Mouse (Mus musculus) CH12.LX (cell line): ENCODE measurements around the gene 0610012G03Rik. TPM values are rescaled to one million over a fixed set of nuclear protein-coding genes. Genes with fewer than 3 reads are reported as not detected.

Experiments
- DNase-seq: peaks from one replicate; pipeline ENCODE4 v3.0.0-alpha.2; 2013; ENCODE audit errors: extremely low read depth
- H3K27ac ChIP-seq: 2 replicates; pipeline ENCODE4 v1.5.1; 2012; ENCODE audit warnings: low read depth, mild to moderate bottlenecking, control low read depth, moderate library complexity; ENCODE audit not compliant: insufficient read depth
- H3K27me3 ChIP-seq: replicated peaks from 2 replicates; pipeline ENCODE3; 2012; ENCODE audit warnings: inconsistent platforms
- H3K36me3 ChIP-seq, 2 experiments: replicated peaks in 1 of 2; 2 replicates each; pipeline versions ENCODE3 to v1.6.1; 2012; ENCODE audit warnings: inconsistent platforms in 1 of 2, low read length in 1 of 2, mild to moderate bottlenecking in 1 of 2, mixed read lengths in 1 of 2, moderate library complexity in 1 of 2; ENCODE audit not compliant: control insufficient read depth in 1 of 2, insufficient read depth in 1 of 2
- H3K4me1 ChIP-seq, 2 experiments: 2 replicates each; pipeline ENCODE4 v1.6.1; 2012; ENCODE audit warnings: inconsistent platforms in 1 of 2, moderate library complexity in 1 of 2; ENCODE audit not compliant: insufficient read depth in 2 of 2, control insufficient read depth in 1 of 2
- H3K4me2 ChIP-seq: 2 replicates; pipeline ENCODE4 v1.6.1; 2012; ENCODE audit warnings: low read depth, mild to moderate bottlenecking, control low read depth; ENCODE audit not compliant: poor library complexity, insufficient read depth, severe bottlenecking
- H3K4me3 ChIP-seq, 3 experiments: fragments of 150-350 bp in 1 of 3; sonication (generic) in 1 of 3; replicated peaks in 1 of 3; 2 replicates each; pipeline versions ENCODE3 to v1.5.1; 2011 to 2012; ENCODE audit warnings: low read depth in 2 of 3, low read length in 2 of 3, mild to moderate bottlenecking in 2 of 3, moderate library complexity in 2 of 3, control low read depth in 1 of 3, improper control_type of control experiment in 1 of 3, inconsistent platforms in 1 of 3, mixed read lengths in 1 of 3; ENCODE audit not compliant: poor library complexity in 1 of 3
- H3K79me2 ChIP-seq: replicated peaks from 2 replicates; pipeline ENCODE4 v1.6.1; 2012; ENCODE audit warnings: mild to moderate bottlenecking, moderate library complexity; ENCODE audit not compliant: control insufficient read depth, poor library complexity, insufficient read depth, severe bottlenecking; ENCODE audit errors: extremely low read depth
- H3K9ac ChIP-seq: 2 replicates; pipeline ENCODE4 v1.6.1; 2012; ENCODE audit warnings: low read depth, mild to moderate bottlenecking, control low read depth, moderate library complexity; ENCODE audit not compliant: insufficient read depth
- H3K9me3 ChIP-seq: replicated peaks from 2 replicates; pipeline ENCODE3; 2012; ENCODE audit warnings: low read length, inconsistent platforms, mixed read lengths
- CHD2 ChIP-seq: IDR thresholded peaks from 2 replicates; pipeline ENCODE4 v1.6.1; 2011; ENCODE audit warnings: low read length, improper control_type of control experiment
- CTCF ChIP-seq, 2 experiments: IDR thresholded peaks in 1 of 2; conservative IDR thresholded peaks in 1 of 2; 2 replicates each; pipeline ENCODE4 v1.5.1; 2011 to 2012; ENCODE audit warnings: low read depth in 2 of 2, low read length in 2 of 2, improper control_type of control experiment in 1 of 2, inconsistent platforms in 1 of 2, mild to moderate bottlenecking in 1 of 2, moderate library complexity in 1 of 2
- E2F4 ChIP-seq: IDR thresholded peaks from 2 replicates; pipeline ENCODE4 v1.6.1; 2011; ENCODE audit warnings: low read depth, low read length, improper control_type of control experiment; ENCODE audit not compliant: insufficient replicate concordance
- ELF1 ChIP-seq: IDR thresholded peaks from 2 replicates; pipeline ENCODE4 v1.6.1; 2014; ENCODE audit warnings: low read depth, mild to moderate bottlenecking, inconsistent platforms, low read length, improper control_type of control experiment
- EP300 ChIP-seq: IDR thresholded peaks from 2 replicates; pipeline ENCODE4 v1.6.1; 2011; ENCODE audit warnings: low read length, improper control_type of control experiment
- ETS1 ChIP-seq: conservative IDR thresholded peaks from 2 replicates; pipeline ENCODE4 v1.6.1; 2012; ENCODE audit warnings: low read depth, mild to moderate bottlenecking, inconsistent platforms, low read length, improper control_type of control experiment, moderate library complexity
- GABPA ChIP-seq: IDR thresholded peaks from 2 replicates; pipeline ENCODE4 v1.6.1; 2012; ENCODE audit warnings: low read depth, low read length, improper control_type of control experiment, inconsistent platforms; ENCODE audit not compliant: insufficient replicate concordance
- IRF4 ChIP-seq: IDR thresholded peaks from 2 replicates; pipeline ENCODE4 v1.6.1; 2014; ENCODE audit warnings: low read depth, mild to moderate bottlenecking, inconsistent platforms, low read length, improper control_type of control experiment
- JUND ChIP-seq: conservative IDR thresholded peaks from 2 replicates; pipeline ENCODE4 v1.6.1; 2011; ENCODE audit warnings: low read depth, low read length, improper control_type of control experiment
- MAFK ChIP-seq: IDR thresholded peaks from 2 replicates; pipeline ENCODE4 v1.6.1; 2011; ENCODE audit warnings: low read length, improper control_type of control experiment; ENCODE audit not compliant: insufficient replicate concordance
- MAX ChIP-seq: IDR thresholded peaks from 2 replicates; pipeline ENCODE4 v1.6.1; 2011; ENCODE audit warnings: low read length, improper control_type of control experiment
- MEF2A ChIP-seq: IDR thresholded peaks from 2 replicates; pipeline ENCODE4 v1.6.1; 2014; ENCODE audit warnings: low read depth, mild to moderate bottlenecking, inconsistent platforms, low read length, improper control_type of control experiment, borderline replicate concordance
- MXI1 ChIP-seq: IDR thresholded peaks from 2 replicates; pipeline ENCODE4 v1.6.1; 2011; ENCODE audit warnings: mild to moderate bottlenecking, low read depth, low read length, improper control_type of control experiment
- NRF1 ChIP-seq: IDR thresholded peaks from 2 replicates; pipeline ENCODE4 v1.6.1; 2014; ENCODE audit warnings: low read depth, mild to moderate bottlenecking, inconsistent platforms, low read length, improper control_type of control experiment, moderate library complexity
- RAD21 ChIP-seq: IDR thresholded peaks from 2 replicates; pipeline ENCODE4 v1.6.1; 2011; ENCODE audit warnings: low read depth, mild to moderate bottlenecking, low read length, improper control_type of control experiment, moderate library complexity
- RCOR1 ChIP-seq: conservative IDR thresholded peaks from 2 replicates; pipeline ENCODE4 v1.6.1; 2012; ENCODE audit warnings: low read depth, mild to moderate bottlenecking, inconsistent platforms, low read length, improper control_type of control experiment
- SIN3A ChIP-seq: IDR thresholded peaks from 2 replicates; pipeline ENCODE4 v1.6.1; 2012; ENCODE audit warnings: low read length, improper control_type of control experiment, inconsistent platforms
- SMC3 ChIP-seq: IDR thresholded peaks from 2 replicates; pipeline ENCODE4 v1.6.1; 2011; ENCODE audit warnings: low read depth, low read length, improper control_type of control experiment
- TBP ChIP-seq: conservative IDR thresholded peaks from 2 replicates; pipeline ENCODE4 v1.6.1; 2011; ENCODE audit warnings: low read depth, low read length, improper control_type of control experiment
- UBTF ChIP-seq: IDR thresholded peaks from 2 replicates; pipeline ENCODE4 v1.6.1; 2012; ENCODE audit warnings: low read depth, mild to moderate bottlenecking, inconsistent platforms, low read length, improper control_type of control experiment, moderate library complexity
- ZMIZ1 ChIP-seq: IDR thresholded peaks from 2 replicates; pipeline ENCODE4 v1.6.1; 2012; ENCODE audit warnings: low read depth, mild to moderate bottlenecking, inconsistent platforms, low read length, improper control_type of control experiment
- ZNF384 ChIP-seq: IDR thresholded peaks from 2 replicates; pipeline ENCODE4 v1.6.1; 2012; ENCODE audit warnings: low read depth, low read length, improper control_type of control experiment, inconsistent platforms
- dilution Hi-C: fragments of 300-500 bp; cut with MboI; formaldehyde crosslinking; loops from 2 replicates; pipeline ENCODE4 v1.14.3; 2020; ENCODE audit warnings: low sequenced_read_pairs; ENCODE audit not compliant: extremely low pct_unique_long_range_greater_than_20kb, extremely low pct_ligation_motif_present
- in situ Hi-C: fragments of 300-500 bp; cut with MboI; formaldehyde crosslinking; loops from 3 replicates; pipeline ENCODE4 v1.14.3; 2019; ENCODE audit warnings: low sequenced_read_pairs, low pct_ligation_motif_present, low pct_unique_long_range_greater_than_20kb, mixed read lengths
- polyA plus RNA-seq: library from polyadenylated mRNA; unstranded; fragments of >175 nt; gene quantifications from 2 replicates; pipeline ENCODE4 v1.2.1, GENCODE M21; 2012; ENCODE audit warnings: low read depth; ENCODE audit not compliant: insufficient read length
- total RNA-seq, 2 experiments: library from RNA; depleted of rRNA; stranded (reverse); fragments of 300-350 nt in 1 of 2; fragments of >200 nt in 1 of 2; gene quantifications; 2 replicates each; pipeline ENCODE4 v1.2.3; 2012 to 2014

0610012G03Rik gene
- total and polyA plus RNA-seq, 3 experiments = 29.4 to 48.0 (median 38.0) TPM

GRCm38 (mm10) chr16:31905891-31906825 lies 42.1 kb downstream of the 0610012G03Rik start:
- in situ Hi-C loops = no loop called here
- no peaks in the 10 kb centered on the region for H3K27me3 ChIP-seq
- TF ChIP-seq CTCF (conservative IDR thresholded peaks at IDR 0.05 in 1 of 2, IDR thresholded peaks at IDR 0.05 in 1 of 2; ENCODE audit: low read depth in 2 of 2, low read length in 2 of 2) = no peak
- TF ChIP-seq EP300 = no peak
- TF ChIP-seq JUND = no peak
- TF ChIP-seq GABPA = no peak
- no peak for TF ChIP-seq ELF1
- TF ChIP-seq ETS1 = no peak
- no peak for TF ChIP-seq RAD21
- TF ChIP-seq E2F4 = no peak
- TF ChIP-seq RCOR1 = no peak
- no peak for TF ChIP-seq CHD2
- no peak for TF ChIP-seq TBP
- no peak for TF ChIP-seq IRF4
- TF ChIP-seq MAFK = no peak
- TF ChIP-seq UBTF = no peak
- no peak for DNase-seq
- dilution Hi-C loops = no loop called here
- peaks cover 0 to 9% of the 10 kb centered on the region in 2 experiments; a peak in 2 of 4 replicates for H3K4me1 ChIP-seq
- H3K9me3 ChIP-seq = no peaks in the 10 kb centered on the region
- H3K9ac ChIP-seq = no peak overlapping the region
- no peak overlapping the region for H3K27ac ChIP-seq
- no peaks in the 10 kb centered on the region for H3K36me3 ChIP-seq
- H3K79me2 ChIP-seq = no peaks in the 10 kb centered on the region
- H3K4me3 ChIP-seq = no peak overlapping the region
- H3K4me2 ChIP-seq = peak overlapping the region; percentile 25

DNA sequence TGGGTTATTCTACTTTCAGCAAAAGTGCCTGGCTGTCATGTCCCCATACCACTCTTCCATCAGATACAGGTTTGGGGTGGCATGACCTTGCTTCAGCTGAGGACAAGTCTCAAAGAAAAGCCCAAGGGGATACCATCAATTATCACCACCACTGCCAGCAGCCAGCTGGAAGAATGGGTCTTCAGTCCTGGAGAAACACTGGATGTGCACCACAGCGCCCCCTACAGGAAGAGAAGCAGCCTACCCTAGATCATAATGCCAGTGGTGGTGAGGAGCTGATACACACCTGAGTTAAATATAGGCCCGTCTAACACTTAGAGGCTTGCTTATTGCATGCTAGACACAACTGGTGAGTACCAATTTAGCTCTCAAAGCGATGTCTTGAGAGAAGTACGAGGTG lies 43.0 kb downstream of the 0610012G03Rik start:
- Histone ChIP-seq H3K4me1 (peaks cover 0 to 9% of the 10 kb centered on the region in 2 experiments; a peak in 2 of 4 replicates), H3K79me2 (no peaks in the 10 kb centered on the region), H3K36me3 (no peaks in the 10 kb centered on the region), H3K27me3 (no peaks in the 10 kb centered on the region), H3K9me3 (peaks cover under 1% of the 10 kb centered on the region), H3K27ac (no peak overlapping the region), H3K4me2 (no peak overlapping the region), H3K4me3 (no peak overlapping the region)
- peak; percentile 48 for DNase-seq
- dilution Hi-C loops (no loop called here), in situ Hi-C loops (no loop called here)
- TF ChIP-seq NRF1 (no peak), SIN3A (no peak), ZMIZ1 (no peak), MEF2A (no peak), UBTF (no peak), SMC3 (peak; percentile 15), ZNF384 (no peak), ELF1 (no peak), ETS1 (no peak), IRF4 (no peak), EP300 (no peak), MXI1 (no peak), CTCF (conservative IDR thresholded peaks at IDR 0.05 in 1 of 2, IDR thresholded peaks at IDR 0.05 in 1 of 2; ENCODE audit: low read depth in 2 of 2, low read length in 2 of 2) (peak; percentile 69 to 82), MAX (no peak), TBP (no peak)
- TF ChIP-seq, all 38 proteins: peak for 2
- H3K9ac ChIP-seq = no peak overlapping the region
